Comparison of ENCODE assay signal across 26 mouse cellular contexts in genomic region chr12:52764046-52764445, GRCm38 (mm10).
"Had no signal": no experiment of that assay in that cellular context is flagged by ENCODE, and none has a peak within 500 bp of the region (broad histone marks: within the 10 kb centered on the region; RNA-seq: fewer than 3 reads in every experiment).

No protein-coding gene starts in this region.

- H3K27me3 ChIP-seq: forebrain, embryonic 15.5 days; heart, embryonic 13.5 days; heart, embryonic 15.5 days; hindbrain, embryonic 13.5 days; hindbrain, embryonic 15.5 days; kidney, embryonic 15.5 days; limb, embryonic 13.5 days; limb, embryonic 15.5 days had no signal

- ATAC-seq: forebrain, embryonic 15.5 days; forebrain, postnatal 0 days; hindbrain, postnatal 0 days; intestine, embryonic 16.5 days had no signal

- H3K4me1 ChIP-seq: forebrain, embryonic 15.5 days; heart, embryonic 13.5 days; heart, embryonic 15.5 days; kidney, embryonic 15.5 days; limb, embryonic 13.5 days; limb, embryonic 15.5 days had no signal

- H3K27ac ChIP-seq: forebrain, embryonic 15.5 days; heart, embryonic 13.5 days; heart, embryonic 15.5 days; hindbrain, embryonic 13.5 days; hindbrain, embryonic 15.5 days; hindbrain, postnatal 0 days; kidney, embryonic 15.5 days; kidney, postnatal 0 days; limb, embryonic 13.5 days; limb, embryonic 15.5 days had no signal

- H3K4me2 ChIP-seq: forebrain, embryonic 15.5 days; heart, embryonic 11.5 days; heart, embryonic 13.5 days; heart, embryonic 15.5 days; hindbrain, embryonic 13.5 days; hindbrain, embryonic 15.5 days; kidney, embryonic 15.5 days; limb, embryonic 13.5 days; limb, embryonic 15.5 days had no signal

- H3K4me3 ChIP-seq: forebrain, embryonic 15.5 days; heart, embryonic 13.5 days; heart, embryonic 15.5 days; hindbrain, embryonic 13.5 days; hindbrain, embryonic 15.5 days; kidney, embryonic 15.5 days; limb, embryonic 13.5 days; limb, embryonic 15.5 days had no signal

- DNase-seq: forebrain, postnatal 0 days; gastrocnemius, postnatal 10 days; gastrocnemius, postnatal 25 days; heart, adult 11 months; heart, postnatal 14 days; heart, postnatal 36 days; kidney, adult 11 months; kidney, adult 2 months; kidney, adult 9 months; kidney, postnatal 14 days; kidney, postnatal 36 days; layer of hippocampus, adult 9-11 months; layer of hippocampus, postnatal 36 days; left cerebral cortex, postnatal 4 days had no signal

- H3K9me3 ChIP-seq: forebrain, embryonic 15.5 days; heart, embryonic 13.5 days; heart, embryonic 15.5 days; hindbrain, embryonic 13.5 days; hindbrain, embryonic 15.5 days; kidney, embryonic 15.5 days; limb, embryonic 13.5 days; limb, embryonic 15.5 days had no signal

- H3K9ac ChIP-seq: forebrain, embryonic 15.5 days; forebrain, postnatal 0 days; heart, embryonic 13.5 days; heart, embryonic 15.5 days; hindbrain, embryonic 13.5 days; hindbrain, embryonic 15.5 days; kidney, embryonic 15.5 days; limb, embryonic 13.5 days; limb, embryonic 15.5 days had no signal

- H3K36me3 ChIP-seq: heart, embryonic 13.5 days; heart, embryonic 15.5 days; hindbrain, embryonic 13.5 days; hindbrain, embryonic 15.5 days; kidney, embryonic 15.5 days; limb, embryonic 13.5 days; limb, embryonic 15.5 days had no signal
